Mouse (Mus musculus) left cerebral cortex, postnatal 36 days (tissue): Measurements from ENCODE around the gene Slc25a18. TPM values are rescaled to one million over a fixed set of nuclear protein-coding genes. Genes with fewer than 3 reads are reported as not detected.
A peak's percentile ranks its signal among the peaks of the same experiment; 100 is the strongest.

ENCODE experiments used
- DNase-seq, 2 experiments: peaks; one replicate each; pipeline ENCODE4 v3.0.0; 2021 to 2022; ENCODE audit warnings: low spot score in 2 of 2, mixed read lengths in 1 of 2
- intact Hi-C: fragments of 180-260 bp; cut with DNase I; formaldehyde crosslinking; loops from one replicate; pipeline ENCODE4 v1.15.1; 2025
- total RNA-seq, 2 experiments: library from RNA; stranded (reverse); gene quantifications; 2 replicates each; pipeline ENCODE4 v1.2.3; 2021

Slc25a18 gene
- total RNA-seq = 10 to 100 TPM; 59.5 to 70.6 TPM

- peak; percentile 17 to 19 for DNase-seq
- intact Hi-C loops = no loop called here
These were observed at the start of gene Slc25a18 for GRCm38 (mm10) chr6:120773149-120773628. Gene Slc25a18 (plus strand): TSS chr6:120773578.

DNA sequence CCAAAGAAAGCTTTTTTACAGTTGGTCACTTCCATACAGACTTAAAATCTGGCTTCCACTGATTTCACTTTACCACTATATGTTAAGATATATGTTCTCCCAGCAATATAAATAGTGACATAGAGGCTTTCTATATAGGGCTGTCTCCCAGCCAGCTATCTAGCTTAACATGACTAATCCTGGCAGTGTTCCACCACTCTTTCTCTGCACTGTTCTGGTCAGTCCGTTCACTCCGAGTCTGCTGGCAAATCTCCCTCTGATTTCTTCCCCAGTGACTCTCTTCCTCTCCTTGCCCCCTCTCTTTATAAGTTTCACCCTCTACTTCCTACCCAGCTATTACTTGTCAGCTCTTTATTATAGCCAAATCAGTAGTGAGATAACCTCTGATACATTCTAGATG lies 47.4 kb upstream of the Slc25a18 start:
- intact Hi-C loops = no loop called here
- no peak for DNase-seq

- DNase-seq = no peak
- intact Hi-C loops = loop anchor here (1.0 kb wide), 1 partner anchor 197 kb away; no protein-coding TSS in a partner anchor
These were observed 37.4 kb upstream of the Slc25a18 start for GRCm38 (mm10) chr6:120736011-120736410.

GRCm38 (mm10) chr6:120736566-120736965 lies 36.8 kb upstream of the Slc25a18 start:
- no peak for DNase-seq
- intact Hi-C loops = loop anchor here (1.0 kb wide), 1 partner anchor 197 kb away; no protein-coding TSS in a partner anchor

GRCm38 (mm10) chr6:120743130-120743529 lies 30.2 kb upstream of the Slc25a18 start:
- intact Hi-C loops = no loop called here
- DNase-seq = no peak

DNA sequence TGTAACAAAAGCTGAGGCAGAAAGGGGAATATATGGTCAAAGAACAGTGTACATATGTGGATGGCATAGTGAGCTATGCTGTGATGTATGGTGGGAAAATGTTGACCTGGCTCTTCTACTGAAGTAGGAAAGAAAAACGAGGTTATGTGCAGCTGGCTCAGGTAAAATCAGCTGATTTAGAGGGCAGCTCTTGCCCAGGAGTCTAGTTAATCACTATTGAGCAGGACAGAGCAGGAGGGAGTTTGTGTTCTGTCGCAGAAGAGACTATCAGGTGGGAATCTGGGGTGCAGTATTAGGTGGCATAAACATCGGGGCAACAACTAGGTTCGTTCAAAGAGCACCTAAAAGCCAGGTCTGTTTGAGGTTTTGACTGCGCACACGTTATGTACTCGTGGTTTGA lies 29.1 kb upstream of the Slc25a18 start:
- intact Hi-C loops = no loop called here
- DNase-seq = no peak

DNA sequence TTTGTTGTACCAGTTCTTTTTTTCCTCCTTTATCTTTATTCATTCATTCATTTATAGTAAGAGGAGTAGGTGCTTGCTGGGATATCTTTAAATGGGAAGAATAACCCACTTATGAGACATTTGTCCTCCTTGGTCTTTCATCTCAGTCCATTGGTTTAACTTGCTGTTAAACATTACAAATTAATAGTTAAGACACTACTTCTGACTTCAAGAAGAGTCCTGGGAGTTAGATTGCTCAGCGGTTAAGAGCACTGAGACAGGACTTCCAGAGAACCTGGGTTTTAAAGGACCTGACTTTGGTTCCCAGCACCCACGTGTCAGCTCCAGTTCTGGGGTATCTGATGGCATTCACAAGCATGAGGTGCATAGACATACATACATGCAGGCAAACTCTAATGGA lies 27.0 kb upstream of the Slc25a18 start:
- intact Hi-C loops = no loop called here
- DNase-seq = no peak

- intact Hi-C loops = no loop called here
- no peak for DNase-seq
These were observed 12.2 kb upstream of the Slc25a18 start for GRCm38 (mm10) chr6:120761151-120761550.

DNA sequence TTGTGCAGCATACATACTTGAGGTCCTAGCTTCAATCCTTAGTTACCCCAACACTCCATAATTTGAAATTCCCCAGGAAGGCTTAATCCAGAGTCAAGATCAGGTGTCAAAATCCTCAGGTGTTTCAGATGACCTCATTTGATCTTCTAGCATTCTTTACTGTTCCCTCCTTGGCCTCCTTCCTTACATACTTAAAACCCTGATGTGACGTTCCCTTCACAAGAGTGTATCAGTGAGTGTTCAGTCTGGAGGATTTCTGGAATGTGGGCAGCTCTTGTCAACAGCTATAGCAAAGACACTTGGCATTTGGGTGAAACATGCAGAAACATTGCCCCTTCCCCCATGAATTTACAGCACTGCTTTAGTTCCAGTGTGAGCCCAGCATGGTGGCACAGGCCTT lies 3.4 kb upstream of the Slc25a18 start:
- intact Hi-C loops = no loop called here

DNA sequence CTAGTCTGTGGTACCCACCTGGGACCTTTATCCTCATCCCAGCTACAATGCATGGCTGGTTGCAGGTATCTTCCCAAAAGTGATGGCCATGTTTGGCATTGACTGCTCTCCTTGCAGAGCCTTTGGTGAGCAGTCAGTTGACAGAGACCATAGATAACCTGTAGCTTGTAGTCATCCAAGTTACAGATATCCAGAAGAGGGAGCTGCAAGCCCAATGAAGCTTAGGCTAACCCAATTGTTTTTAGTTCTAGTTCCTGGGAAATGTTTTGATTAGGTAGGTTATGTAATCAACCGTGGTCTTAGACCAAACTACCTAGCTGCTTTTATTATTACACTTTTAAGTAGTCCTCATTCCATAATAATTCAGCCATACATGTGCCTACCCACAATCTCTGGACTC lies 2.0 kb upstream of the Slc25a18 start:
- no peak for DNase-seq
- intact Hi-C loops = no loop called here

More for the DNA sequence above, 3.4 kb upstream of the Slc25a18 start:
- no peak for DNase-seq

GRCm38 (mm10) chr6:120772025-120772424 lies 1.4 kb upstream of the Slc25a18 start:
- no peak for DNase-seq
- intact Hi-C loops = no loop called here

DNA sequence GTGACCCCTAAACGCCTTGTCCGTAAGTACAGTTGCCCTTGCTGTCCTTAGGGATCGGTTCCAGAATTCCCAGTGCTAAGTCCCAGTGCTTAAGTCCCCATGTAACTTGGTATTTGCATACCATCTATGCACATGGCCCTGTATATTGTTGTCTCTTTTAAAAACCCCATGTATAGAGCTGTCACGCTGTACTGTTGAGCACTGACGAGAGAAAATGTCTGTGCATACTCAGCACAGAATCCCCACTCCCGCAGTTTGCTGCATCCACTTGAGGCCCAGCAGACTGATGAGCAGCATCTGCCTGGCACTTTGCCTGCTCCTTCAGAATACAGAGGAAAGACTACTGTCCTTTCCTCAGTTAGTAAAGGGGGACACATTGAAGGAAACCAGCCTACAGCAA lies 385 bp downstream of the Slc25a18 start:
- DNase-seq = no peak
- intact Hi-C loops = no loop called here

DNA sequence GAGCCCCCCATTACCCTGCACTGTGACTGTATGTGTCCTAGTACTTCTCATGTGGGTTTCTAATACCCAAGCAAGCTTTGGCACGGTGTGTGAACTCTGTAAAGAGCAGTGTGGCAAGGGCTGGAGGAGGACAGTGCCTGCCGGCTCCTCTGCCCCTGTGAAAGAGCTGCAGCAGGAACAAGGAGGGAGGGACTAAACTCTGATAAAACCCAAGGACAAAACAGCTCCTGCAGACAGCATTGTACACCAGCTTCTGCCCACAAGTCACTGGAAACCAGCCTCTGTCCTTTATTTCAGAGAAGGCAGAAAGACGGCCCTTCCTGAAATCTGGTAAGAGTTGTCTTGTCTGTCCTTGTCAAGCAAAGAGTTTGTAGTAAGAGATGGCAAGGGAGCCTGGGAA lies 2.9 kb downstream of the Slc25a18 start:
- no peak for DNase-seq
- intact Hi-C loops = no loop called here

GRCm38 (mm10) chr6:120777533-120777932 lies 4.2 kb downstream of the Slc25a18 start:
- intact Hi-C loops = no loop called here
- no peak for DNase-seq

DNA sequence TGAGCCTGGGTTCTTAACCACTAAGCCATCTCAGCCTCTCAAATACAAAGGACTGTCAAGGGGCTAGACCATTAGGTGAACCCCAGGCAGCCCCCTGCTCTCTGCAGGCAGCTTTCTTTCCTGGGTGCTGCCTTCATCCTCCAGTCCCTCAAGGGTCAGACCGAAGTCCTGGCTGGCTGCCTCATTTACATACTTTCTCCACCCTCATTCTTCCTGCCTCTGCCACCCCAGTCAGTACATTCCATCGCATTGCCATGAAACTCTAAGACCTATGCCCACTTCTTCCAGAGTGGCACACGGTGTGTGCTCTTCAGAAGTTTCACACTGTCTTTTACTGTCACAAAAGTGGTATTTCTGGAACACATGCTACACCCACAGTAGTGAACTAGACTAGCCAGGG lies 4.8 kb downstream of the Slc25a18 start:
- no peak for DNase-seq
- intact Hi-C loops = no loop called here

GRCm38 (mm10) chr6:120782948-120783347 lies 9.6 kb downstream of the Slc25a18 start:
- intact Hi-C loops = no loop called here
- DNase-seq = no peak

DNA sequence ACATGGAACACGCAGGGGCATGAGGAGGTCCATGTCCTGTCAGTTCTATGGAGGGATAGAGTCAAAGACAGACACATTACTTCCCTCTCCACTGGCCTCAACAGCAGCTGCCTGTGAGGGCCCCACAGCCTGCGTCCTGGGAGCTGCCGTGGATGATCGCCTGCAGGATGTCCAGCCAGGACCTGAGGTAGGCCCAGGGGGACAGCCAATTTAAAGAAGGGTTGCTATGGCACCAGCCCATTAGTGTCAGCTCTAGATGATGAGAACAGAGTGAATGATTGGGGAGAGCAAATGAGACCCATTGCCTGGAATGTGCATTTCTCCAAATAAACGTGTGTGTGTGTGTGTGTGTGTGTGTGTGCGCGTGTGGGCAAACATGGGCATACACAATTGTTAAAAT lies 11.0 kb downstream of the Slc25a18 start:
- no peak for DNase-seq
- intact Hi-C loops = no loop called here

DNA sequence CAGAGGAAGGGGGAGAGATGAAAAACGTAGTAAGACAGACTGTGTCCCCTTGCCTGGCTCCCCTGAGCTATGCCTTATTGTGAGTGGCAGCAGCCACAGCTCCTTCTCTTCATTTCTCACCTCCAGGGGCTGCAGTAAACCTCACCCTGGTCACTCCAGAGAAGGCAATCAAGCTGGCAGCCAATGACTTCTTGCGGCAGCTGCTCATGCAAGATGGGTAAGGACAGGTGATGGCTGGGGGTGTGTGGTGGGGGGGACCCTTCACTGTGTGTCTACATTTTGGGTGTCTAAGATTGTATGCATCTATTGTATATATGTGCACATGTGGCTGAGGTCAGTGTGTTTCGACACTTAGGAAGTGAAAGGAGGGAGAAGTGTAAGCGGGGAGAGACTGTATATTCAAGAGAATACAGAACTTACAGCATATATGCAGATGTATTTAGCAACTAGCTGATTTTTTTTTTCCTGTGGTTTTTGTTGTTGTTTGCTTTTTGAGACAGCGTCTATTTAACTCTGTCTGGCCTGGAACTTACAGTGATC lies 14.8 kb downstream of the Slc25a18 start:
- DNase-seq = no peak
- intact Hi-C loops = no loop called here

DNA sequence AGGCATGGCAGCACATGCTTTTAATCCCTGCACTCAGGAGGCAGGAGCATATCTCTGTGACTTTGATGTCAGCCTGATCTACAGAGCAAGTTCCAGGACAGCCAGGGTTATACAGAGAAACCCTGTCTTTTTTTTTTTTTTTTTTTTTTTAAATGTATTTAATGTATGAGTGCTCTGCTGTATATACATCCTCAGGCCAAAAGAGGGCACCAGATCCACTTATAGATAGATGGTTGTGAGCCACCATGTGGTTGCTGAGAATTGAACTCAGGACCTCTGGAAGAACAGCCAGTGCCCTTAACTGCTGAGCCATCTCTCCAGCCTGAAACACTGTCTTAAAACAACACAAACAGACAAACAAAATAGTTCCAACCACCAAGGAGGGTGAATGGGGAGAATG lies 15.5 kb downstream of the Slc25a18 start:
- intact Hi-C loops = no loop called here
- DNase-seq = no peak

DNA sequence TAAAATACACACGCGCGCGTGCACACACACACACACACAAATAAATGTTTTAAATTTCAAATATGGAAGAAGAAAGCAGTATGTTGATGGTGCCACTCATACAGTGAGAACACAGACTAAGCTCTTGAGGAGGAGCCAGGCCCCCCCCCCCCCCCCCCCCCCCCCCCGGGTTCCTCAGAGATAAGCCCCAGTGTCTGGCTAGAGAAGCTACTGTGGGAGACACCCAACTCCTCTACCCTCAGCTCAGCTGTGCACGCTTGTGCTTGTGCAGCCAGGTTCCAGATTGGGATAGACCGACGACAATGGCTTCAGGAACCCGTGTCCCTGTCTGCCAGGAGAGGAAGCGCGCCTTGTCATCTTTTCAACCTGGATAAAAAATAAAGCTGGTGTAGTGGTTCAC lies 16.8 kb downstream of the Slc25a18 start:
- intact Hi-C loops = no loop called here
- no peak for DNase-seq

- intact Hi-C loops = no loop called here
- DNase-seq = no peak
These were observed 17.3 kb downstream of the Slc25a18 start for GRCm38 (mm10) chr6:120790717-120791116.

DNA sequence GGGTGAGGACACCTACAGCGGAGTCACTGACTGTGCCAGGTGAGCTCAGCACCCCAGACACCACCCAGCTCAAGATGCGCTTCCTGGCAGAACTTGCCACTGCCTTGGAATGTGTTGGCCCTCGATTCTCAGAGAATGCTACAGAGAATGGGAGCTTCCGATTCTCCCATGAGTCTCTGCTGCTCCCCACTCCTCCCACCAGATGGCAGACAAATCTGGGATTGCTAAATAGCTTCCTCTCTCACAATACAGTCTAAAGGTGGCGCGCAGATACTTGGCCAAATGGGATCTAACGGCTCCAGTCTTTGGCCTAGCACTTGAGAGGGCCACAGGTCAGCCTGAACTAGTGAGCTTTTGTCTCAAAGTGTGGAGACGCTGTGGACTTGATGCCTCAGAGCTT lies 19.6 kb downstream of the Slc25a18 start:
- DNase-seq = peak in 1 of 2 experiments; percentile 21
- intact Hi-C loops = no loop called here
